Mouse (Mus musculus) MEL (cell line): ENCODE results near the gene Maml1. TPM values are rescaled to one million over a fixed set of nuclear protein-coding genes. Genes with fewer than 3 reads are reported as not detected.
A peak's percentile ranks its signal among the peaks of the same experiment; 100 is the strongest.

Source experiments
- DNase-seq: peaks from one replicate; pipeline ENCODE4 v3.0.0; 2011; ENCODE audit warnings: low read depth, low spot score
- H3K27ac ChIP-seq: 2 replicates; pipeline ENCODE4 v1.5.1; 2012; ENCODE audit warnings: low read depth, mild to moderate bottlenecking, control low read depth, low read length, moderate library complexity; ENCODE audit not compliant: control insufficient read depth
- H3K27me3 ChIP-seq, 2 experiments: fragments of 150-350 bp in 1 of 2; sonication (generic) in 1 of 2; 2 replicates each; pipeline ENCODE4 v1.6.1; 2012; ENCODE audit warnings: low read length in 2 of 2, mild to moderate bottlenecking in 2 of 2, improper control_type of control experiment in 1 of 2, moderate library complexity in 1 of 2; ENCODE audit not compliant: insufficient read depth in 2 of 2, control insufficient read depth in 1 of 2
- H3K36me3 ChIP-seq, 2 experiments: 2 replicates each; pipeline ENCODE4 v1.6.1; 2012 to 2014; ENCODE audit warnings: low read length in 2 of 2, improper control_type of control experiment in 1 of 2, inconsistent platforms in 1 of 2, mild to moderate bottlenecking in 1 of 2; ENCODE audit not compliant: insufficient read depth in 2 of 2, control insufficient read depth in 1 of 2
- H3K4me1 ChIP-seq, 2 experiments: fragments of 150-350 bp in 1 of 2; sonication (generic) in 1 of 2; 2 replicates each; pipeline ENCODE4 v1.6.1; 2012; ENCODE audit warnings: low read length in 2 of 2, improper control_type of control experiment in 1 of 2, mild to moderate bottlenecking in 1 of 2; ENCODE audit not compliant: insufficient read depth in 2 of 2, control insufficient read depth in 1 of 2
- H3K4me3 ChIP-seq, 2 experiments: fragments of 150-350 bp in 1 of 2; sonication (generic) in 1 of 2; 2 replicates each; pipeline ENCODE4 v1.5.1; 2012; ENCODE audit warnings: low read depth in 2 of 2, low read length in 2 of 2, mild to moderate bottlenecking in 2 of 2, moderate library complexity in 2 of 2, control low read depth in 1 of 2, improper control_type of control experiment in 1 of 2; ENCODE audit not compliant: control insufficient read depth in 1 of 2, insufficient read depth in 1 of 2
- H3K79me2 ChIP-seq: 2 replicates; pipeline ENCODE4 v1.6.1; 2012; ENCODE audit warnings: mild to moderate bottlenecking, low read length, moderate library complexity; ENCODE audit not compliant: control insufficient read depth, poor library complexity, insufficient read depth
- H3K9ac ChIP-seq: 2 replicates; pipeline ENCODE4 v1.6.1; 2012; ENCODE audit warnings: low read depth, mild to moderate bottlenecking, control low read depth, low read length, moderate library complexity; ENCODE audit not compliant: control insufficient read depth, poor library complexity, severe bottlenecking
- H3K9me3 ChIP-seq: fragments of 150-350 bp; sonication (generic); replicated peaks from 2 replicates; pipeline ENCODE4 v1.6.1; 2012; ENCODE audit warnings: mild to moderate bottlenecking, low read length, improper control_type of control experiment, moderate library complexity; ENCODE audit not compliant: insufficient read depth
- BHLHE40 ChIP-seq: IDR thresholded peaks from 2 replicates; pipeline ENCODE4 v1.6.1; 2012; ENCODE audit warnings: low read depth, mild to moderate bottlenecking, inconsistent platforms, low read length, improper control_type of control experiment, borderline replicate concordance
- CHD1 ChIP-seq: IDR thresholded peaks from 2 replicates; pipeline ENCODE4 v1.6.1; 2012; ENCODE audit warnings: low read depth, mild to moderate bottlenecking, inconsistent platforms, low read length, improper control_type of control experiment
- EP300 ChIP-seq, 2 experiments: IDR thresholded peaks; 2 replicates each; pipeline ENCODE4 v1.6.1; 2011; ENCODE audit warnings: improper control_type of control experiment in 2 of 2, low read length in 2 of 2, low read depth in 1 of 2, mild to moderate bottlenecking in 1 of 2
- GABPA ChIP-seq: IDR thresholded peaks from 2 replicates; pipeline ENCODE4 v1.6.1; 2012; ENCODE audit warnings: low read depth, mild to moderate bottlenecking, inconsistent platforms, low read length, improper control_type of control experiment, moderate library complexity
- MAZ ChIP-seq: IDR thresholded peaks from 2 replicates; pipeline ENCODE4 v1.6.1; 2012; ENCODE audit warnings: low read depth, mild to moderate bottlenecking, inconsistent platforms, low read length, improper control_type of control experiment
- MYB ChIP-seq: IDR thresholded peaks from 2 replicates; pipeline ENCODE4 v1.6.1; 2011; ENCODE audit warnings: mild to moderate bottlenecking, low read depth, low read length, improper control_type of control experiment
- NRF1 ChIP-seq: IDR thresholded peaks from 2 replicates; pipeline ENCODE4 v1.6.1; 2014; ENCODE audit warnings: low read depth, mild to moderate bottlenecking, inconsistent platforms, low read length, improper control_type of control experiment, moderate library complexity; ENCODE audit not compliant: poor library complexity, insufficient read depth, severe bottlenecking
- RAD21 ChIP-seq: IDR thresholded peaks from 2 replicates; pipeline ENCODE4 v1.6.1; 2011; ENCODE audit warnings: mild to moderate bottlenecking, low read depth, low read length, improper control_type of control experiment
- RCOR1 ChIP-seq: IDR thresholded peaks from 2 replicates; pipeline ENCODE4 v1.6.1; 2012; ENCODE audit warnings: low read depth, mild to moderate bottlenecking, inconsistent platforms, low read length, improper control_type of control experiment
- SIN3A ChIP-seq: IDR thresholded peaks from 2 replicates; pipeline ENCODE4 v1.6.1; 2012; ENCODE audit warnings: low read length, improper control_type of control experiment, inconsistent platforms
- SMC3 ChIP-seq: IDR thresholded peaks from 2 replicates; pipeline ENCODE4 v1.6.1; 2011; ENCODE audit warnings: low read depth, low read length, improper control_type of control experiment
- TBP ChIP-seq: IDR thresholded peaks from 2 replicates; pipeline ENCODE4 v1.8.0; 2011; ENCODE audit warnings: low read depth, low read length, improper control_type of control experiment
- UBTF ChIP-seq: IDR thresholded peaks from 2 replicates; pipeline ENCODE4 v1.6.1; 2012; ENCODE audit warnings: low read depth, mild to moderate bottlenecking, inconsistent platforms, low read length, improper control_type of control experiment, moderate library complexity, borderline replicate concordance; ENCODE audit not compliant: insufficient read depth
- USF2 ChIP-seq, 2 experiments: IDR thresholded peaks; 2 replicates each; pipeline ENCODE4 v1.6.1; 2011 to 2012; ENCODE audit warnings: improper control_type of control experiment in 2 of 2, low read length in 2 of 2, borderline replicate concordance in 1 of 2, inconsistent platforms in 1 of 2, low read depth in 1 of 2, mild to moderate bottlenecking in 1 of 2; ENCODE audit not compliant: insufficient read depth in 1 of 2
- ZC3H11A ChIP-seq: IDR thresholded peaks from 2 replicates; pipeline ENCODE4 v1.6.1; 2012; ENCODE audit warnings: low read depth, mild to moderate bottlenecking, inconsistent platforms, low read length, improper control_type of control experiment
- ZMIZ1 ChIP-seq: IDR thresholded peaks from 2 replicates; pipeline ENCODE4 v1.6.1; 2012; ENCODE audit warnings: low read depth, mild to moderate bottlenecking, inconsistent platforms, low read length, improper control_type of control experiment, moderate library complexity
- ZNF384 ChIP-seq: IDR thresholded peaks from 2 replicates; pipeline ENCODE4 v1.6.1; 2012; ENCODE audit warnings: low read depth, mild to moderate bottlenecking, inconsistent platforms, low read length, improper control_type of control experiment
- polyA plus RNA-seq, 2 experiments: library from polyadenylated mRNA; stranded (reverse) in 1 of 2; unstranded in 1 of 2; fragments of >175 nt in 1 of 2; fragments of >200 nt in 1 of 2; gene quantifications; 2 replicates each; pipeline versions ENCODE4 v1.2.1 to v1.2.4; 2012; ENCODE audit warnings: low replicate concordance in 2 of 2, low read depth in 1 of 2; ENCODE audit not compliant: insufficient read length in 2 of 2, insufficient read depth in 1 of 2, missing spikeins in 1 of 2
- total RNA-seq: library from RNA; depleted of rRNA; stranded (reverse); fragments of 300-350 nt; gene quantifications from 2 replicates; pipeline ENCODE4 v1.2.3, GENCODE M21; 2012

Gene Maml1
- total and polyA plus RNA-seq, 3 experiments = 3.8 to 12.6 TPM; not detected in 1

DNA sequence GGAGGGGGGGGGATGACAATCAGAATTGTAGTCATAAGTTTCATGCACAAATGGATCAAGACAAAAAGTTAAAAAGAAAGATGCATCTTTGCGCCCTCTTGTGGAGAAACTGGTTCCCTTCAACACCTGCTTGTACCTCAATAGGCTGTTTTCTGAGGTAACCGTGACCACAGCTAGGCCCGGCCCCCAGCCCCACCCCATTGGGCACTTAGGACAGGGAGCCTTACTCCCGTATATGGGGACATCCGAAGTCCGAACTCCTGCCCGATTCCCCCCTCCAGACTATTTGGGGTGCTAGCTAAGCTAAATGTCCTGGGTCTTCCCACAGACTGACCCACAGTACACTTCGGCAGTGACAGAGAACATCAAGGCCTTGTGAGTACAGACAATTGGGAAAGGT, 60.7 kb downstream of the Maml1 start (continued):
- TF ChIP-seq SIN3A (peak; percentile 38; the same call in 1 of the 2 replicates), MAZ (no peak), SMC3 (peak; percentile 84), TBP (no peak), EP300 (IDR thresholded peaks at IDR 0.05; ENCODE audit: low read depth in 1 of 2, low read length in 2 of 2) (no peak), UBTF (no peak), GABPA (no peak)
- TF ChIP-seq, all 39 proteins: peak for 6

DNA sequence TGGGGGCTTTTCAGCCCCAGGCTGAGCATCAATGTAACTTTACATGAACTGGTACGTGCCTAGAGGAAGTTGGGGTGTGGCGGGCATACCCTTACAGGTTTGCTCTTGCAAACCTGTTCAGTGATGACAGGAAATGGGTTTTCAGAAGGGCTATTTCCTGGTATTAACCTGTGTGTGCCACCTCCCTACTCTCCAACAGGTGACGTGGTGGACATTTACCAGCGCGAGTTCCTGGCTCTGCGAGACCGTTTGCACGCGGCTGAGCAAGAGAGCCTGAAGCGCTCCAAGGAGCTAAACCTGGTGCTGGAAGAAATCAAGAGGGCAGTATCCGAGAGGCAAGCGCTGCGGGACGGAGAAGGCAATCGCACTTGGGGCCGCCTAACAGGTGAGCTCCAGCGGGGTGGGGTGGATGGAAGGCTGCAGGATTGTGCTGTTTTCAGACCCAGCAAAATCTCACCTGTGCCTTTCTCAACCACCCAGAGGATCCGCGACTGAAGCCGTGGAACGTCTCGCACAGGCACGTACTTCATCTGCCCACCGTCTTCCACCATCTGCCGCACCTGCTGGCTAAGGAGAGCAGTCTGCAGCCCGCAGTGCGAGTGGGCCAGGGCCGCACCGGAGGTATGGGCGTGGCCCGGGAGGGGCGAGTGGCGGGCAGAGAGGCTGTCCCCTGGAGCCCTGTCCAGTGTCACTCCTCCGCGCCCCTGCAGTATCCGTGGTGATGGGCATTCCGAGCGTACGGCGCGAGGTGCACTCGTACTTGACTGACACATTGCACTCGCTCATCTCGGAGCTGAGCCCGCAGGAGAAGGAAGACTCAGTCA, 61.4 kb downstream of the Maml1 start:
- DNase-seq = no peak
- Histone ChIP-seq H3K9ac (no peak overlapping the region), H3K79me2 (peaks cover 3% of the 10 kb centered on the region), H3K9me3 (no peaks in the 10 kb centered on the region), H3K36me3 (peaks cover 2 to 5% of the 10 kb centered on the region in 2 experiments; a peak in 1 of 4 replicates), H3K4me3 (no peak overlapping the region), H3K27ac (no peak overlapping the region), H3K4me1 (peaks cover 3 to 14% of the 10 kb centered on the region in 2 experiments; a peak in 3 of 4 replicates), H3K27me3 (no peaks in the 10 kb centered on the region)
- TF ChIP-seq RAD21 = no peak
- TF ChIP-seq ZNF384 = no peak
- TF ChIP-seq NRF1 = no peak
- no peak for TF ChIP-seq RCOR1
- no peak for TF ChIP-seq SMC3
- no peak for TF ChIP-seq TBP
- no peak for TF ChIP-seq BHLHE40
- TF ChIP-seq USF2 (IDR thresholded peaks at IDR 0.05; ENCODE audit: borderline replicate concordance in 1 of 2, insufficient read depth in 1 of 2, low read depth in 1 of 2, low read length in 2 of 2) = no peak
- no peak for TF ChIP-seq EP300 (IDR thresholded peaks at IDR 0.05; ENCODE audit: low read depth in 1 of 2, low read length in 2 of 2)
- TF ChIP-seq CHD1 = no peak
- TF ChIP-seq ZC3H11A = no peak
- no peak for TF ChIP-seq ZMIZ1
- TF ChIP-seq MYB = no peak
